Mouse (Mus musculus) C2C12 (cell line): ENCODE measurements around the gene Slc17a1. TPM values are rescaled to one million over a fixed set of nuclear protein-coding genes. Genes with fewer than 3 reads are reported as not detected.

Source experiments
- H3K27me3 ChIP-seq: one replicate; pipeline ENCODE4 v1.6.1; 2011; ENCODE audit not compliant: control insufficient read depth, insufficient read depth, insufficient read length
- H3K36me3 ChIP-seq: one replicate; pipeline ENCODE4 v1.6.1; 2011; ENCODE audit not compliant: control insufficient read depth, insufficient read depth
- H3K4me3 ChIP-seq: one replicate; pipeline ENCODE4 v1.5.1; 2011; ENCODE audit warnings: mild to moderate bottlenecking, control low read depth; ENCODE audit not compliant: poor library complexity, insufficient read depth, severe bottlenecking
- H3K79me2 ChIP-seq: one replicate; pipeline ENCODE4 v1.6.1; 2011; ENCODE audit not compliant: control insufficient read depth, insufficient read depth
- H3K79me3 ChIP-seq: one replicate; pipeline ENCODE4 v1.6.1; 2011; ENCODE audit warnings: low read depth, control low read depth
- H3ac ChIP-seq: one replicate; pipeline ENCODE3; 2011; ENCODE audit warnings: low read depth; ENCODE audit not compliant: control insufficient read depth, insufficient read length
- CEBPB ChIP-seq: IDR thresholded peaks from one replicate; pipeline ENCODE4 v1.6.1; 2011; ENCODE audit warnings: low read depth, mild to moderate bottlenecking, control low read depth, moderate library complexity
- CTCF ChIP-seq: IDR thresholded peaks from one replicate; pipeline ENCODE4 v1.5.1; 2011; ENCODE audit not compliant: control insufficient read depth, insufficient read depth, insufficient read length
- FOSL1 ChIP-seq: IDR thresholded peaks from one replicate; pipeline ENCODE4 v1.8.0; 2011; ENCODE audit warnings: mild to moderate bottlenecking, low read length; ENCODE audit not compliant: poor library complexity, insufficient read depth, severe bottlenecking
- MAX ChIP-seq: IDR thresholded peaks from one replicate; pipeline ENCODE4 v1.6.1; 2011; ENCODE audit warnings: mild to moderate bottlenecking, control low read depth
- MYOD1 ChIP-seq: IDR thresholded peaks from one replicate; pipeline ENCODE4 v1.6.1; 2011; ENCODE audit warnings: low read depth; ENCODE audit not compliant: control insufficient read depth, insufficient read length
- MYOG ChIP-seq: IDR thresholded peaks from one replicate; pipeline ENCODE4 v1.6.1; 2011; ENCODE audit not compliant: control insufficient read depth, insufficient read length; ENCODE audit errors: extremely low read depth
- USF1 ChIP-seq: IDR thresholded peaks from one replicate; pipeline ENCODE4 v1.6.1; 2011; ENCODE audit warnings: low read depth, mild to moderate bottlenecking, control low read depth, moderate library complexity
- polyA plus RNA-seq: library from polyadenylated mRNA; unstranded; fragments of >200 nt; fragmentation: generic; extraction: Trizol; gene quantifications from one replicate; pipeline ENCODE4 v1.2.1, GENCODE M21; 2012; ENCODE audit warnings: missing spikeins

The Slc17a1 gene
- polyA plus RNA-seq, 1 experiment: not detected

DNA sequence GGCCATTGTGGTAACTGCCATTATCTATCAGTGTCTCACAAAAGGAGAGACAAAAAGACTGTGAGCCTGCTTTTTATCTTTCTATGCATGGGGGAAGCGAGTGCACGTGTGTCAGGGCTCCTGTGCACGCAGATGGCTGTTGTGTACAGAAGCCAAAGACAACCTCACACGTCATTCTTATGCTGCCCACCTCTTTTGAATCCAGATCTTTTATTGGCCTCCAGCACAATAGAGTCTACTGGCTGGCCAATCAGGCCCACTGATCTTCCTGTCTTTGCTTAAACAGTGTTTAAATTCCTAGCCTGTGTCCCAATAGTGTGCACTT lies 25.7 kb downstream of the Slc17a1 start:
- no peaks in the 10 kb centered on the region for H3K79me2 ChIP-seq
- TF ChIP-seq CTCF (no peak), MAX (no peak), MYOD1 (no peak), USF1 (no peak), FOSL1 (no peak), CEBPB (no peak), MYOG (no peak)
- no peak overlapping the region for H3ac ChIP-seq
- H3K4me3 ChIP-seq: no peak overlapping the region
- no peaks in the 10 kb centered on the region for H3K79me3 ChIP-seq
- H3K27me3 ChIP-seq: peaks cover 4% of the 10 kb centered on the region
- no peaks in the 10 kb centered on the region for H3K36me3 ChIP-seq

DNA sequence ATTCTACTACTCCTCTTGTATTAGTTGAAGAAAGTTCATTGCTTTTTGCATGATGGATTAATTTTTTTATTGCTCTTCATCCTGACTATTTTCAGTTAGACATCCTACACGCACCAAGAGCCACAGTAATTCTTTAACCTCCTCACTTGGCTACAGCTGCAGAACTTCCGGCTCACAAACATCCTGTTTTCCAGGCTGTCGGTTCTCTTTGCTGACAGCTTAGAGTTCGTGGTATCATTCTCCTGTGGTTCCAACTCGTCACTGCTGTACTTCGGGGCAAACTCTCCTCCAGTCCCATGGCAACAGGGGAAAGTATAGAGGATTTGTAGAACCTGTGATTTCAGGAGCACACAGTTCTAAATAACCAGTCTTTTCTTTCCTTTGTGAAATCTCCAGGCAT lies 30.7 kb downstream of the Slc17a1 start:
- Histone ChIP-seq H3K79me2 (no peaks in the 10 kb centered on the region), H3ac (no peak overlapping the region), H3K4me3 (no peak overlapping the region), H3K79me3 (no peaks in the 10 kb centered on the region), H3K27me3 (peaks cover 19% of the 10 kb centered on the region), H3K36me3 (no peaks in the 10 kb centered on the region)
- TF ChIP-seq MYOG: no peak
- TF ChIP-seq FOSL1: no peak
- TF ChIP-seq CEBPB: no peak
- TF ChIP-seq MAX: no peak
- no peak for TF ChIP-seq CTCF
- no peak for TF ChIP-seq MYOD1
- TF ChIP-seq USF1: no peak

DNA sequence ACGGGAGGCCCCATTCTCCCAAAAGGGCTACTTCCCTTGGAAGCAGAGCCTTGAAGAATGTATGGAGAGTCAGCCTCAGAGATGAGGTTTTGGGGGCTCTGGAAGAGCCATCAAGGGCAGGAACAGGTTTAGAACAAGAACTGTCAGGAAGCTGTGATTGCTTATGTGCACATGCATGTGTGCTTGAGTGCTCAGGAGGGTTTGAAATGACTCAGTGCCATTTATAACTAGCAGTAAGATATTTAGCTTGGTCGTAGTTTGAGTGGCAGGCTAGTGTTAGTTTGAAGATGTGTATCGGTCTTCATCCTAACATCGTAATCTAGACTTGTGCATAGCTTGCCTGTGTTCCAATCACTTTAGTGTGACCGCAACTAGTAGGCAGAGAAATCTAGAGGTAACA lies 39.4 kb downstream of the Slc17a1 start:
- H3K79me3 ChIP-seq: no peaks in the 10 kb centered on the region
- no peak overlapping the region for H3K4me3 ChIP-seq
- H3K36me3 ChIP-seq: no peaks in the 10 kb centered on the region
- TF ChIP-seq MYOG (no peak), MAX (no peak), FOSL1 (no peak), USF1 (no peak), CEBPB (no peak), MYOD1 (no peak), CTCF (no peak)
- H3ac ChIP-seq: no peak overlapping the region
- no peaks in the 10 kb centered on the region for H3K79me2 ChIP-seq
- peaks cover 10% of the 10 kb centered on the region for H3K27me3 ChIP-seq

DNA sequence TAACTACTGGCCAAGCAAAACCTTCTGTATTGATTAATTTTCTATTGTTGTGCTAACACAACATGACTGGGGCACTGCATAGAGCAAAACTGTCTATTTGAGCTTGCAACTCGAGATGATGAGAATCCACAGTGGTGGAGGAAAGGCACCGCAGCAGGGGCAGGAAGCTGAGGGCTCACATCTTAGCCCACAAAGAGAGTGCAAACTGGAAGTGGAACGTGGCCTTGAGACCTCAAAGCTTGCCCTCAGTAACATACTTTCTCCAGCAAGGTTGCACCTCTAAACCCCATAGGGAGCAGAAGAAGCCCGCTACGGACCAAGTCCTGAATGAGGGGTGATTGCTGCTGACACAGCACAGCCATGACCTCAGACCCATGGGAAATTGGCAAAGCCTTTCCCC lies 42.6 kb downstream of the Slc17a1 start:
- no peaks in the 10 kb centered on the region for H3K36me3 ChIP-seq
- no peak overlapping the region for H3K4me3 ChIP-seq
- TF ChIP-seq MAX (no peak), USF1 (no peak)
- H3ac ChIP-seq: no peak overlapping the region
- no peaks in the 10 kb centered on the region for H3K27me3 ChIP-seq
- H3K79me2 ChIP-seq: no peaks in the 10 kb centered on the region
- H3K79me3 ChIP-seq: no peaks in the 10 kb centered on the region

DNA sequence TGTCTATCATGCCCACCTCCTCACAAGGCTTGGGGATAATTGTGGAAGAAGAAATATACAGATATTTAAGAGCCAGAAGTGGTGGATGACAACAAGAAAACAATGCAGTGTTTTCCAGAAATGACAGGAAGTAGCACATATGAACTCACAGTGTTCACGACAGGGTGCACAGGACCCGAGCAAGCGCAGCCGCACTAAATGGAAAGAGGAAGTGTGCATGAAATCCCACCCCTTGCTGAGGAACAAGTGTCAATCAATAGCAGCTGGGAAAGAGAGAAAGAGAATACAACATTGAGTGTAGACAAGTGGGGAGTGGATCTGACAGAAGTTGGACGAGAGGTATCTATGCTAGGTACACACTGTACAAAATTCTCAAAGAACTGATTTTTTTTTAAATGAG lies 43.8 kb downstream of the Slc17a1 start:
- H3K27me3 ChIP-seq: no peaks in the 10 kb centered on the region
- no peaks in the 10 kb centered on the region for H3K79me2 ChIP-seq
- no peaks in the 10 kb centered on the region for H3K79me3 ChIP-seq
- no peaks in the 10 kb centered on the region for H3K36me3 ChIP-seq
- no peak overlapping the region for H3ac ChIP-seq
- no peak overlapping the region for H3K4me3 ChIP-seq
- no peak for TF ChIP-seq MYOG

DNA sequence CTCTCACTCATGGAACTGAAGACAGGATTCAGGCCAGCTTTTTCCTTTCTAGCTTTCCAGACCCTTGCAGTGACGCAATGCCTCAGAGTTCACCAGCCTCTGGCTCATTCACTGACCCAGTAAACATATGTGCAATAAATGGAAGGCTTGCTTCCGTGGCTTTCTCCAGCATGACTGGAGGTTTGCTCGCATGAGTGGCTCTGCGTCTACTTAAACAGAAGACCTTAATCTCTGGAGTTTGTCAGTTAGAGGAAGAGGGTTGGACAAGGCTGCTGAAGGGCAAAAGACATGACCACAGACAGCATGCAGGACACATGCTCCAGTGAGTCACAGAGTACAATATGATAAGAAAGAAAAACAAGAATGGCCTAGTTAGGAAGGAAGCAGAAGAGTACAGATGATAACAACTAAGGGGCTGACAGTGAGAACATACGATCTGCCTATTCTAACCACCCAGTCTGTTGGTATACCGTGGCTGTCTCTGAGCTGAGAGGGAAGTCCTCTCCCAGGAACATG lies 46.3 kb downstream of the Slc17a1 start:
- no peak overlapping the region for H3K4me3 ChIP-seq
- H3K79me3 ChIP-seq: no peaks in the 10 kb centered on the region
- H3K36me3 ChIP-seq: no peaks in the 10 kb centered on the region
- H3K27me3 ChIP-seq: no peaks in the 10 kb centered on the region
- H3ac ChIP-seq: no peak overlapping the region
- TF ChIP-seq CTCF (no peak), FOSL1 (peak; percentile 33)
- no peaks in the 10 kb centered on the region for H3K79me2 ChIP-seq
